Mouse (Mus musculus): ENCODE measurements around the gene Zfp423. TPM values are rescaled to one million over a fixed set of nuclear protein-coding genes. Genes with fewer than 3 reads are reported as not detected.

Gene Zfp423
- total RNA-seq, 2 experiments from 2014 or later = 3.8 to 5.1 TPM

DNA sequence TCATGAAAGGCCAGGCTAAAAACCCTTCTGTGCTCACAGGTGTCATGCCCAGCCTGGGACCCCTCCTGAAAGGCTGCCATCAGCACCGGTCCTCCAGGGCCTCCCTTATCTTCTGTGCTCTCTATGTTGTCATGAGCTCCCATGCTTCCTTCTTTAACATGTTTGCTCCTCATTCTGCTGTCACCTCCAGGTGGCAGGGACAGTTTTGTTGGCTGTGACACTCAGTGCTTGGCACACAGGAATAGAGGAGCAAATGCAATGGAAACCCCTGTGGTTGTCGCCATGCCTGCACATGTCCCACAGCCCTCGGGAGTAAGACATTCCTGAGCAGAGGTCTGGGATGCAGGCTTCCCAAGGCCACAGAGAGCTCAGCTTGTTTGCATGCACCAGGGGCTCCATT lies 194.1 kb downstream of the Zfp423 start:
- no peak for DNase-seq
- intact Hi-C loops (cut with DNase I) = no loop called here

DNA sequence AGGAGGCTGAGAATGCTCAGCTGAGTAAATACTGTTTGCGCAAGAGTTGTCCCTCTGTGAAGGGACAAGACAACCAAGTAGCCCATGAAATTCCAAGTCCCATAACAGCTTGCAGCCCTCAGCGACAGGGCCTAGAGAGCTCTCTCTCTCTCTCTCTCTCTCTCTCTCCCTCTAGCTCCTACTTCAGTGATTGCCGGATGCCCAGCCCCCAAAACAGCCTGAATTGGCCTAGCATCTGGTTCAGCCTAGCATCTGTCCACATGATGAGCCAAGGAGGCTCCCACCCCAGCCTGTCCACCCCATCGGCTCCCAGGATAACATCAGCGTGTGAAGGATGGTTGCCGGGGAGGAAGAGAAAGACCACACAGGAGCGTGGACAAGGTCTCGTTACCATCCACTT lies 200.6 kb downstream of the Zfp423 start:
- intact Hi-C loops (cut with DNase I) = no loop called here
- no peak for DNase-seq

DNA sequence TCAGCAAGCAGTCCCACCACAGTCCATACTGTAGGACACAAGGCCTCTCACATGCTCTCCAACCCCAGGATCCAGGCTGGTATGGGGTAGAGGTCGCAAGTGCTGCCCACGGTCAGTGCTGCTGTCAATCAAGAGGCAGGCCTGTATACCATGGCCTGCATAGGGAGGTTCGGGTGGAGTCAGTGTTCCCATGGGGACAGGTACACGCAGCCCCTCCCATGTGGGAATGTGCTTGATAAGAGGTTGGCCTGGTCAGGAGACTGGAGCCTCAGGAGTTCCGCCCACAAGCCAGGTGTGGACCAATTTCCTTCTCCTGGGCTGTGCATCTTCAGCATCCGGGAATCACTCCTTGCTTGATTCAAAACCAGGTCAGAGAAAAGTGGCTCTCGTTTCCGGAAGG lies 204.5 kb downstream of the Zfp423 start:
- intact Hi-C loops (cut with DNase I) = no loop called here
- DNase-seq = no peak

DNA sequence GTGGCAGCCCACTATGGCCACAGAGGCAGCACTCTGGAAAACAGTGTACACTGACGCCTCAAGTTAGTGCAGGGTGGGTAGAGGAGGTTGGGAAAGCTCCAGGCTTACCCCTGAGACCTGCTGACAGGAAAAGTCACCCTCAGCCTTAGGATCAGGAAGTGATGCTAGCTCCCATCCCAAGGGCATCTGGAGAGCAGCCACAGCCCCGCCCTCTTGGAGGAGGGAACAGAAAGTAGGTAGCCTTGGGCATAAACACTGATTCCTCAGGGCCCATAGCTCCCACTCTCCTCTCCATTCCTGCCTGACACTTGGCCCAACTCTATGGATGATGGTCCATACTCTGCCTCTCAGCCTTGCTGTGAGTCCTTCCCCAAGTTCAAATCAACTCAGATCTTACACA lies 205.8 kb downstream of the Zfp423 start:
- intact Hi-C loops (cut with DNase I) = loop anchor here (2.0 kb wide), 1 partner anchor 37 kb away; no protein-coding TSS in a partner anchor
- DNase-seq = no peak

DNA sequence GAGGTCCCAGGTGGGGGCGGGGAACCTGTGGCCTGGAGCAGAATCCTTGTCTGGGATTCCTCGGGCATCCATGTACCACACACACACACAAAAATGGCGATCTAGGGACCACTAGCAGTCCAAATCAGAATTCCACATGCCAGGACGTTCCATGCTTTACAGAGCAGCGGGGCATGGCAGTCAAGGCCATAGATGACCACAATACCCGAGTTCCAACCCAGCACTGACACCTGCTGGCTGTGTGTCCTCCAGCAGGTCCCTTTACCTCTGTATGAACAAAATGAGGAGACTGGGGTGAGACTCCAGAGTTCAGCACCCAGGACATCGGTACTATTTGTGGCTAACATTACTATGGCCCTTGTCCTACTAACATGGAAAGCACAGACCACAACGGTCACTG lies 206.2 kb downstream of the Zfp423 start:
- no peak for DNase-seq
- intact Hi-C loops (cut with DNase I) = loop anchor here (2.0 kb wide), 1 partner anchor 36 kb away; no protein-coding TSS in a partner anchor

DNA sequence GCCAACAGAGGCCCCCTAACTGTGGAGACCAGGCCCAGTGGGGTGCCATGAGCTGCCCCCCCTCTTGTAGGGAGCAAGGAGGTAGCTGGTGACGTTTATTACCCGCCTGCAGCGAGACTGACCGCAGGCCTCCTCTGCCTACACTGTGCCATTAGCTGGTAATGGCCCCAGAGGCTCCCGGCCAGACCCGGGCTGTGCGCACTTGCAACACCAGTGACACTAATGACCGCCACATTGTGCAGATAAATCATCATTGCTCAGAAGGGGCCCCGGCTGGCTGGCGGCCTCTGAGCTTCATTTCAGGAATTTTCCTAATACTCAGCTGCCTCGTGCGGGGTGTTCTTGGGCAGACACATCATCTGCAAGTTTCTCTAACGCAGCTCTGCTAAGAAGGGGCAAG lies 206.7 kb downstream of the Zfp423 start:
- DNase-seq = no peak
- intact Hi-C loops (cut with DNase I) = loop anchor here (2.0 kb wide), 1 partner anchor 36 kb away; no protein-coding TSS in a partner anchor

- intact Hi-C loops (cut with DNase I) = loop anchor here (5.0 kb wide), 2 partner anchors 85 to 150 kb away; no protein-coding TSS in a partner anchor
- DNase-seq = peak; percentile 26 to 27
Observed at GRCm38 (mm10) chr8:87747582-87747981, 211.8 kb downstream of the Zfp423 start.

DNA sequence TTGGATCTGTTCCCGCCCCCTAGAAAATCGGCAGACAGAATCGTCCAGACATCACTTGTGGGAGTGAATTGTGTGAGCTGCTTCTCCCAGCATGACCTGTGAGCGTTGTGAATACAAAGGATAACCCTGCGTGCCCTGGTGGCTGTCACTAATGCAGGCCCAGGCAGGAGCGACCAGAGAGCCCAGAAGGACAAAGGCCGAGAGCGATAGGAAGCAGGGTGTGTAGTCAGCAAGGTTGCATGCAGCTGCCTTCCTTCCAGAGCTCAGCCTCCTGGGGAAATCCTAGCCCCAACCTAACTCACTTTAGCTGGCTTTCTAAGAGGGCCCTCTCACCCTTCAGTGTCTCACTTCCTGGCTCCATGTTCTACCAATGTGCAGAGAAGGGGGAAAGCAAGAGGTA lies 212.3 kb downstream of the Zfp423 start:
- no peak for DNase-seq
- intact Hi-C loops (cut with DNase I) = loop anchor here (5.0 kb wide), 2 partner anchors 85 to 150 kb away; no protein-coding TSS in a partner anchor

DNA sequence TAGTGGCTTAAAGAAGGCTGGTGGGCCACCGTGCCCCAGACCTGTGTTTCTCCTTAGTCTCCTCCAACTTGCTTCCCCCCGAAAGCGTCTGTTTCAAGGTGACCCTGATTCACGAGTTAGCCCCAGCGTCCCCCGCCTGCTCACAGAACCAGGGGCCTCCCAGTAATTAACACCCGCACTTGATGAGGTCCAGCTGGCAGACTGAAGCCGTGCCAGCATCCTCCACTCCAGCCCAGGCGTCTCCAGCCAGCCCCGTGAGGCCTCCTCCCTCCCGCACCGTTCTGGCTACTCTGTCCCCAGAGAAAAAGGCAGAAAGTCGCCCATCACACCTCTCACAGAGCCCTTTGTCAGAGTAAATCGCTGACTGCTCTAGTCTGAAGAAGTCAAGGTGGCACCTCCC lies 213.3 kb downstream of the Zfp423 start:
- intact Hi-C loops (cut with DNase I) = loop anchor here (5.0 kb wide), 2 partner anchors 84 to 149 kb away; no protein-coding TSS in a partner anchor

GRCm38 (mm10) chr8:87745125-87745698 lies 214.2 kb downstream of the Zfp423 start:
- DNase-seq = no peak
- intact Hi-C loops (cut with DNase I) = loop anchor here (5.0 kb wide), 2 partner anchors 83 to 148 kb away; no protein-coding TSS in a partner anchor

More for the DNA sequence above, 213.3 kb downstream of the Zfp423 start:
- peak; percentile 48 to 60 for DNase-seq

- no peak for DNase-seq
- intact Hi-C loops (cut with DNase I) = no loop called here
Observed at GRCm38 (mm10) chr8:87744556-87744955, 214.8 kb downstream of the Zfp423 start.

GRCm38 (mm10) chr8:87742016-87742415 lies 217.4 kb downstream of the Zfp423 start:
- intact Hi-C loops (cut with DNase I) = no loop called here
- DNase-seq = no peak

DNA sequence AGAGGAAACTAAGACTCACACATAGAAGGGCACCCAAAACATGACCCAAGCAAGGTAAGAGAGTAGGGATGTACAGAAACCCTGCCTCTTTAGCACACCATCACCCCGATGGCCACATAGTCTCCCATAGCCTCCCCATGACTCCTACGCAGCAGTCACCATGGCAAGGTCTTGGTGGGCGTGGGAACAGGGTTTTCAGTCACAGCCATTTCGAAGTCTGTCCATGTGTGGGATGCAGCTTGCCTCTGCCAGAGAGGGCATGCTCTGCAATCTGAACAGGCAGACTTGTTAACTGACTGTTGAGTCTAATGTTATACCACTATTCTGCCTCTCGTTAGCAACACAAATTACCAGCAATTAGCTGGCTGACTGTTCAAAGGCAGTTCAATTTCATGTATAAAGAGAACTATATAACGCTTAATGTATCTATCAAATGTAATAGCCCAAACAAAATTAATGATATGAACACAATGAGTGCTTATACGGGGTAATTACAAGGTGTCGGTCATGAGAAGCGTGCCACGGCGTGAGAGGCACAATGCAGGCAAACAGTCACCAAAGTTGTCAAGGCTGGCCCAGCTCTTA lies 218.4 kb downstream of the Zfp423 start:
- no peak for DNase-seq
- intact Hi-C loops (cut with DNase I) = no loop called here

DNA sequence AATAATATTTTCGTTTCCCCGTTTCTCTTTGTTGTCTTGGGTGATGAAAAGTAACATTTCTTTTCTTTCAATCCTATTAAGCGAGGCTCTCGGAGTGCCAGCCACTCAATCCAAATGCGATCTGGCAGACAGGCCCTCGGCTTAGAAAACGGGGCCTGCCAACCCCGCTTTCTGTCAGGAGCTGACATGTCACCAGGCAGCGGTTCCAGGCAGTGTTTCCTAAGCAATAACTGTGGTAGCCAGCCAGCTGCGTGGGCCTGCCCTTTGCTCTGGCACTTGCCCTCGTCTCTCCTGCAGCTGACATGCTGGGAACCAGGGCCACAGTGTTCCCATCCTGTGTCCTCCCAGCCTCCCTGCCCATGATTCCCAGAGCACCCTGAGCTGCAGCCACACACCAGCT lies 221.5 kb downstream of the Zfp423 start:
- intact Hi-C loops (cut with DNase I) = no loop called here
- DNase-seq = peak in 1 of 2 experiments; percentile 34

DNA sequence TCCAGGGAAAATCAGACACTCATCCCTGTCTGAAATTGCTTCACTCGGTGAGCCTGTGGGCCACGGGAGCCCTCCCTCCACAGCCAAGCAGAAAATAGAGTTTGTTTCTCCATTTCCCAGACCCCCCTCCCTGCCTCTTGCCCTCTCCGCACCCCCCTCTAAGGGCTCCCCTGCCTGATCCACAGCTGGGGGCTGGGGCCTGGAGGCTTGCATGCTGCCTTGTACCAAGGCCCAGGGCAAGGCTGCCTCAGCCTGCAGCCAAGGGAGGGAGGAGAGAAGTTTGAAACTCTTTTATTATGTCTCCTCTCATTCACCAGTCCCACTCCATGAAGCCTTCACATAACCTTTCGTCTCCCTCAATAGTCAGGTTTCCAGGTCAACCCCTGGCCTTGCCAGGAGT lies 224.5 kb downstream of the Zfp423 start:
- no peak for DNase-seq
- intact Hi-C loops (cut with DNase I) = no loop called here

DNA sequence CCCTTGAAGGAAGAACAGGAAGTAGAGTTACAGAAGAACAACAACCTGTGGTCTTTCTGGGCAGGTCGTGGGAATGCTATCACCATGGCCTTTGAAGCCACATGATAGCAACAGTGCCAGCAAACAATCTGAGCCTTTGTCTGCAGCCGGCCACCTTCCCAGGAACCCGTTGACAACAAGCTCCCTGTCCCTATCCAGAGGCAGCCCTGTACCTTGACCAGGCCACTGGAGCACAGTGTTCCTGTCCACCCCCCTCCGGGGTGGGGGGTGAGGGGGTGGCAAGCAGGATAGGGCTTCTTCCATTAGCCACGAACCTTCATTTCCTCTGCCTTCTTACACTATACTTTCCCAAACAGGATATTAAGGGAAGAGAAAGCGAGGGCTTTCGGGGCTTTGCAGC lies 224.9 kb downstream of the Zfp423 start:
- intact Hi-C loops (cut with DNase I) = no loop called here

GRCm38 (mm10) chr8:87731062-87731461 lies 228.3 kb downstream of the Zfp423 start:
- intact Hi-C loops (cut with DNase I) = no loop called here
- no peak for DNase-seq

More for the DNA sequence above, 224.9 kb downstream of the Zfp423 start:
- no peak for DNase-seq

- no peak for DNase-seq
- intact Hi-C loops (cut with DNase I) = no loop called here
Observed at GRCm38 (mm10) chr8:87723015-87723414, 236.4 kb downstream of the Zfp423 start.

GRCm38 (mm10) chr8:87719137-87719815 lies 240.1 kb downstream of the Zfp423 start:
- DNase-seq = no peak
- intact Hi-C loops (cut with DNase I) = loop anchor here (5.0 kb wide), 1 partner anchor 73 kb away; no protein-coding TSS in a partner anchor

DNA sequence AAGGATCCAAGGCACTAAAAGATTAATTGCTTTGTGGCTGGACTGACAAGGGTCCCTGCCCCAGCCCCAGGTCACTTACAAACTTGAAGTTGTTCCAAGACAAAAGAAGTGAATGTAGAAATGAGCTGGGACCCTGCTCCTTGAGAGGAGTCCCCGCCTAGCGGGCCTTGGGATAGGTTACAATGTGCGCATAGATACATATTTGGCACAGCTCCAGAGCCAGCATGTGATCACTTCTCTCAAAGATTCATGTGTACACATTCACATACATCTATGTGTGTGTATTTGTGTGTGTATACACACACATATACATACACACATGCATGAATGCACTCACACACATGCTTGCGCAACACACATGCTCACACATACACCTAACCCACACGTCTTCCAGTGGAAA lies 241.9 kb downstream of the Zfp423 start:
- no peak for DNase-seq
- intact Hi-C loops (cut with DNase I) = loop anchor here (2.0 to 5.0 kb wide), 3 partner anchors 35 to 243 kb away; no protein-coding TSS in a partner anchor

- intact Hi-C loops (cut with DNase I) = loop anchor here (1.0 to 5.0 kb wide), 4 partner anchors 36 to 306 kb away; no protein-coding TSS in a partner anchor
- DNase-seq = no peak
Observed at GRCm38 (mm10) chr8:87716726-87717248, 242.6 kb downstream of the Zfp423 start.
